Mouse (Mus musculus) hindbrain, embryonic 16.5 days (tissue): ENCODE measurements around the gene Rarres2. TPM values are rescaled to one million over a fixed set of nuclear protein-coding genes. Genes with fewer than 3 reads are reported as not detected.

Source experiments
- ATAC-seq: fragments of 200-750 bp; cut with Nextera tagmentation; 2 replicates; pipeline ENCODE4 v1.8.0; 2017; ENCODE audit warnings: moderate TSS enrichment, moderate library complexity
- H3K27ac ChIP-seq: fragments of 300-500 bp; sonication (generic); 2 replicates; pipeline ENCODE4 v1.5.1; 2014; ENCODE audit warnings: low read depth, mild to moderate bottlenecking, control low read depth, low read length, moderate library complexity
- H3K27me3 ChIP-seq: fragments of 300-500 bp; sonication (generic); replicated peaks from 2 replicates; pipeline ENCODE4 v1.6.1; 2014; ENCODE audit warnings: low read length; ENCODE audit not compliant: control insufficient read depth, insufficient read depth
- H3K36me3 ChIP-seq: fragments of 300-500 bp; sonication (generic); 2 replicates; pipeline ENCODE4 v1.6.1; 2014; ENCODE audit warnings: mild to moderate bottlenecking, low read length, moderate library complexity, mixed read lengths; ENCODE audit not compliant: control insufficient read depth, insufficient read depth
- H3K4me1 ChIP-seq: fragments of 300-500 bp; sonication (generic); 2 replicates; pipeline ENCODE4 v1.6.1; 2014; ENCODE audit warnings: low read depth, low read length; ENCODE audit not compliant: control insufficient read depth, insufficient read depth
- H3K4me2 ChIP-seq: fragments of 300-500 bp; sonication (generic); 2 replicates; pipeline ENCODE4 v1.6.1; 2014; ENCODE audit warnings: mild to moderate bottlenecking, low read length, control low read depth, moderate library complexity
- H3K4me3 ChIP-seq: fragments of 300-500 bp; sonication (generic); 2 replicates; pipeline ENCODE4 v1.5.1; 2014; ENCODE audit warnings: mild to moderate bottlenecking, low read length, control low read depth, moderate library complexity
- H3K9ac ChIP-seq: fragments of 300-500 bp; sonication (generic); 2 replicates; pipeline ENCODE4 v1.6.1; 2014; ENCODE audit warnings: low read depth, mild to moderate bottlenecking, control low read depth, low read length, moderate library complexity
- H3K9me3 ChIP-seq: fragments of 300-500 bp; sonication (generic); 2 replicates; pipeline ENCODE4 v1.6.1; 2014; ENCODE audit warnings: mild to moderate bottlenecking, low read length, moderate library complexity; ENCODE audit not compliant: control insufficient read depth
- WGBS: fragments of 180-500 bp; shearing (Covaris S2); extraction: QIAGEN DNeasy Blood & Tissue Kit; methylation state at CpG from one replicate; pipeline ENCODE4 v1.1.7; 2014; 5-methylcytosine and 5-hydroxymethylcytosine counted together
- polyA plus RNA-seq: library from polyadenylated mRNA; unstranded; fragments of >200 nt; fragmentation: Nextera tagmentation; extraction: Ambion mirVana; gene quantifications from 2 replicates; pipeline ENCODE4 v1.2.1, GENCODE M21; 2015

The Rarres2 gene
- polyA plus RNA-seq, 1 experiment from 2014 or later, result 7.8 TPM

DNA sequence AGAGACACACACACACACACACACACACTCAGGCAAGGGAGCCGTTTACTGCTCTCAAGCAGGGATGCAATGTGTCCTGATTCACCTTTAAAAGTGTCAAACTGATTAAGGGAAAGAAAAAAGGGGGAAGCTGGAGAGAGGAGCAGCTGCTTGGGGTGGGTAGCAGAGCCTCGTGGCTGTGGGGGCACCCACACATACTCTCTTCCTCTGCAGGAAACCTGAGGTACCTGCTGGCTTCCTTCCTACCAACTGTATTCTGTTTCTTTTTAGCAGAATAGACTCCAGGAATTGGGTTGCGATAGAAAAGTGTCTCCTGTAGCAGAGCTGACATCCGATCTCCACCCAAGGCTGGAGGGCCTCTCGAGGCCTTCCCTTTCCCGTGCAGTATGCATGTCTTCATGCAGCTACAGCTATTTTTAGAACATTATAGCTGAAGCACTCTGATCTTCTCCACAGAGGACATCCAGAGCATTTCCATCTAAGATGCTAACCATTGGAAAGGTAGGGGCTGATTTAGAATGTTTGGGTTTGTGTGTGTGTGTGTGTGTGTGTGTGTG is 16.7 kb upstream of the Rarres2 start, which contains the start of gene Gm45021:
Gene Gm45021, plus strand, starts transcription at position 417 of the 557 bp plus-strand sequence.
- Histone ChIP-seq H3K4me2 (no peak within 1 kb of the TSS), H3K27ac (no peak within 1 kb of the TSS), H3K27me3 (no peaks in the 10 kb centered on the region), H3K4me1 (peaks cover 5% of the 10 kb centered on the region), H3K4me3 (no peak within 1 kb of the TSS), H3K36me3 (no peaks in the 10 kb centered on the region), H3K9me3 (no peaks in the 10 kb centered on the region), H3K9ac (no peak within 1 kb of the TSS; the same call in 1 of the 2 replicates)
- WGBS, result 55% methylated on average over 6 of the region's 6 CpGs
- no peak for ATAC-seq

- no peak overlapping the region for H3K27ac ChIP-seq
- H3K4me2 ChIP-seq, result no peak overlapping the region
- H3K4me3 ChIP-seq, result no peak overlapping the region
- 75% methylated on average over 3 of the region's 3 CpGs for WGBS
- no peak overlapping the region for H3K9ac ChIP-seq
- no peaks in the 10 kb centered on the region for H3K36me3 ChIP-seq
- H3K27me3 ChIP-seq, result no peaks in the 10 kb centered on the region
- H3K4me1 ChIP-seq, result no peaks in the 10 kb centered on the region
- no peak; the same call in 1 of the 2 replicates for ATAC-seq
- no peaks in the 10 kb centered on the region for H3K9me3 ChIP-seq
Observed at GRCm38 (mm10) chr6:48582037-48582436, 9.4 kb upstream of the Rarres2 start.

GRCm38 (mm10) chr6:48581257-48581656 is 8.7 kb upstream of the Rarres2 start:
- no peaks in the 10 kb centered on the region for H3K9me3 ChIP-seq
- H3K27me3 ChIP-seq, result no peaks in the 10 kb centered on the region
- no peak for ATAC-seq
- H3K4me2 ChIP-seq, result no peak overlapping the region
- H3K4me3 ChIP-seq, result no peak overlapping the region
- H3K9ac ChIP-seq, result no peak overlapping the region
- 19% methylated on average over 3 of the region's 3 CpGs for WGBS
- no peaks in the 10 kb centered on the region for H3K4me1 ChIP-seq
- no peak overlapping the region for H3K27ac ChIP-seq
- H3K36me3 ChIP-seq, result no peaks in the 10 kb centered on the region

DNA sequence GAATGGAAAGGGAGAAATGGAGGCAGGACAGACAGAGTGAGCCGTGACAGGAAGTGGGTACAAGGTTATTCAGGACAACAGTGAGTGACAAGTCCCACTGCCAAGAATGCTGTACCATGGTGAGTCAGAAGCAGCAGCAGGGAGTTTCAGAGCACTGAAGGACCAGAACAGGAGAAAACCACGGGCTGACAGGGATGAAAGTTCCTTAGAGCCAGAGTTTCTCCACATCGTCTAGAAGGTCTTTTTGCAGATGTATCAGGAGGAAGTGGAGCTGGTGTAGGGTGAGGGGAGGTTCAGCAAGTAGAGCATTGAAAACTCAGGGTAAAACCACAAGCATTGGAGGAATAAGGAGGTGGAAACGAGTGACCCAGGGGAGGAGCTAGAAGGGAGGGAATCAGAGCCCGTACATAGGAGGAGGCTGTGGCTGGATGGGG is 6.6 kb upstream of the Rarres2 start:
- Histone ChIP-seq H3K4me1 (no peaks in the 10 kb centered on the region), H3K4me2 (no peak overlapping the region), H3K9me3 (no peaks in the 10 kb centered on the region), H3K9ac (no peak overlapping the region), H3K27me3 (no peaks in the 10 kb centered on the region), H3K27ac (no peak overlapping the region), H3K36me3 (no peaks in the 10 kb centered on the region), H3K4me3 (no peak overlapping the region)
- 44% methylated on average over 5 of the region's 5 CpGs for WGBS
- ATAC-seq, result no peak

DNA sequence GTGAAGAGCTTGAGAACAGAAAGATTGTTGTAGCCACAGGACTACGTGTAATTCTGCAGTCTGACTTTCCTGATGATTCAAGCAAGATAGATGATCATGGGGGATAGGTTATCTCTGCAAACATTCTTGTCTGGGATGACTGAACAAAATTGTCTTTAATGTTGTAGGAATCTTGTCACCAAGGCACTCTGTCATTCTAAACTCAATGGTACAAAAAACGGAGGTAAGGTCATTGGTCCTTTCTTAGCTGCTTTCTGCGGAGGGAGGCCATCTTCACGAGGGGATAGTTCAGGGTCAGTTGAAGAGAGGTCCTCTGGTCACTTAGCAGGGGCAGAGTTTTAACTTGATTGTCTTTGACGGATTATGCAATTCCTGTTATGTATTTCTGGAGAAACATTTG is 6.1 kb upstream of the Rarres2 start:
- no peaks in the 10 kb centered on the region for H3K4me1 ChIP-seq
- no peak overlapping the region for H3K9ac ChIP-seq
- H3K9me3 ChIP-seq, result no peaks in the 10 kb centered on the region
- no peak overlapping the region for H3K27ac ChIP-seq
- H3K36me3 ChIP-seq, result no peaks in the 10 kb centered on the region
- no peaks in the 10 kb centered on the region for H3K27me3 ChIP-seq
- H3K4me2 ChIP-seq, result no peak overlapping the region
- ATAC-seq, result no peak
- 68% methylated on average over 5 of the region's 5 CpGs for WGBS
- H3K4me3 ChIP-seq, result no peak overlapping the region

DNA sequence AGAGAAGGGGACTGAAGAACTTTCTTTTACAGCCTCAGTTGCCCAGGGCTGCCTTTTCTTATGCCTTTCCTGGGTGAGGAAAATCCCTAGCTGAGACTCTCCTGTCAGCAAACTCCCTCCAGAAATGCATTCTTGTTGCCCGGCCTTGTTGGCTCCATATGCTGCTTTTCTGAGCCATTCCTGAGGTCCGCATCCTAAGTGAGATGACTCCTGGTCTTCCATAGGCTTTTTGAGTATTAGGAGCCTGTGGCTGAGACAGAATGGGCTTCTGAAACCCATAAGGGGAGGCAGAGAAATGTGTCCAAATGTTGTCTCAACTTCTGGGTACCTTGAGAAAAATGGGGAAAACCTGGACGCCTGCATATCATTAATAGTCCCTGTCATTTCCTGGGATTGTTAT is 1.4 kb upstream of the Rarres2 start:
- no peak for ATAC-seq
- H3K36me3 ChIP-seq, result no peaks in the 10 kb centered on the region; the same call in 1 of the 2 replicates

DNA sequence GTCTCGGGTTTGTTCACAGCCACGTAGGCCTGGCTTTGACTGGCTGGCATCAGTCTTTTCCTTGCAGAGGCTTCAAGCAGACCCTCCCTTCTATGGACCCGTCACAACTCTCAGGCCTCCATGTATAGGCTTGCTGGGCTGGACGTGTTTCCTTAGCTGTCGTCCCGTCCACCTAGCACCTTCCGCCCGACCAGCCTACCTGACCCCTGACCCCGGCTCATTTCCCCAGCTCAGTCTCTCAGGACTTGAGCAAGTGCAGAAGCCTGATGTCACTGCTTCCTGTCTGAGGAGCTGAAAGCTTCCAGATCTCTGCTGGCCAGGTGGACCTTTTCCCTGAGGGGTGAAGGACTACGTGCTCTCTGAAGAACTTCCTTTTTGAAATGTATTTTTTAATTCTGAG is 691 bp upstream of the Rarres2 start:
- Histone ChIP-seq H3K36me3 (no peaks in the 10 kb centered on the region; the same call in 1 of the 2 replicates), H3K9me3 (no peaks in the 10 kb centered on the region), H3K4me3 (no peak overlapping the region), H3K9ac (no peak overlapping the region), H3K4me2 (no peak overlapping the region), H3K4me1 (peaks cover 3% of the 10 kb centered on the region; the same call in 1 of the 2 replicates), H3K27me3 (no peaks in the 10 kb centered on the region), H3K27ac (no peak overlapping the region)
- WGBS, result 75% methylated on average over 10 of the region's 10 CpGs
- ATAC-seq, result no peak

More for the DNA sequence above, 1.4 kb upstream of the Rarres2 start:
- 83% methylated on average over 3 of the region's 3 CpGs for WGBS
- Histone ChIP-seq H3K27ac (no peak overlapping the region), H3K4me2 (no peak overlapping the region), H3K4me1 (no peaks in the 10 kb centered on the region), H3K9ac (no peak overlapping the region), H3K4me3 (no peak overlapping the region), H3K27me3 (no peaks in the 10 kb centered on the region), H3K9me3 (no peaks in the 10 kb centered on the region)

- H3K4me3 ChIP-seq, result no peak overlapping the region
- H3K9me3 ChIP-seq, result no peaks in the 10 kb centered on the region
- WGBS, result 94% methylated on average over 5 of the region's 5 CpGs
Observed at GRCm38 (mm10) chr6:48572014-48572413, 575 bp downstream of the Rarres2 start.

GRCm38 (mm10) chr6:48569065-48569807 is 3.4 kb downstream of the Rarres2 start:
- no peak for ATAC-seq
- 78% methylated on average over 8 of the region's 8 CpGs for WGBS
- Histone ChIP-seq H3K9me3 (no peaks in the 10 kb centered on the region), H3K27ac (no peak overlapping the region; the same call in 1 of the 2 replicates), H3K4me2 (no peak overlapping the region), H3K27me3 (no peaks in the 10 kb centered on the region), H3K4me3 (no peak overlapping the region), H3K36me3 (peaks cover 11% of the 10 kb centered on the region), H3K4me1 (peaks cover 3% of the 10 kb centered on the region; the same call in 1 of the 2 replicates), H3K9ac (no peak overlapping the region)

More at GRCm38 (mm10) chr6:48572014-48572413, 575 bp downstream of the Rarres2 start:
- peaks cover 3% of the 10 kb centered on the region; the same call in 1 of the 2 replicates for H3K4me1 ChIP-seq
- H3K9ac ChIP-seq, result no peak overlapping the region
- H3K4me2 ChIP-seq, result no peak overlapping the region
- H3K27ac ChIP-seq, result no peak overlapping the region
- no peak for ATAC-seq
- no peaks in the 10 kb centered on the region for H3K27me3 ChIP-seq
- H3K36me3 ChIP-seq, result no peaks in the 10 kb centered on the region; the same call in 1 of the 2 replicates
